Mouse (Mus musculus) ovary, postnatal 36 days (tissue): ENCODE results near the gene Atp11c.

Source experiments
- DNase-seq: peaks from one replicate; pipeline ENCODE4 v3.0.0; 2022; ENCODE audit warnings: low spot score, mixed read lengths

The Atp11c gene

GRCm38 (mm10) chrX:60386852-60387251, 205.6 kb downstream of the Atp11c start:
- no peak for DNase-seq

DNA sequence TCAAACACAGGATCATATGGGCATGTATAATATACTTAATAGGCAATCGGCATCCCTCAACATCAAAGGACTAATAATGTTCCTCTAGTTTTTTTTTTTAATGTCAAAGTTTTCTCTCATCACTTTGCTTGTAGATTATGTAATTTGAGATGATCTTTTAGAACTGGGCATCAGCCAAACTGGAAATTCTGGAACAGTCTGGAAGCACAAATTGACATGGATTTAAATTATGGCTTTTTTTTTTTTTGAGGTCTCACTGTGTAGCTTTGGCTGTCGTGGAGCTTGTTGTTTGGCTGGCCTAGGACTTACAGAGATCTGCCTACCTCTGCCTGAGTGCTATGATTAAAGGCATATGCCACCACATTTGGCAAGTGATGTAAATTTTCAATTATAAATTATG, 210.8 kb downstream of the Atp11c start:
- DNase-seq = no peak

DNA sequence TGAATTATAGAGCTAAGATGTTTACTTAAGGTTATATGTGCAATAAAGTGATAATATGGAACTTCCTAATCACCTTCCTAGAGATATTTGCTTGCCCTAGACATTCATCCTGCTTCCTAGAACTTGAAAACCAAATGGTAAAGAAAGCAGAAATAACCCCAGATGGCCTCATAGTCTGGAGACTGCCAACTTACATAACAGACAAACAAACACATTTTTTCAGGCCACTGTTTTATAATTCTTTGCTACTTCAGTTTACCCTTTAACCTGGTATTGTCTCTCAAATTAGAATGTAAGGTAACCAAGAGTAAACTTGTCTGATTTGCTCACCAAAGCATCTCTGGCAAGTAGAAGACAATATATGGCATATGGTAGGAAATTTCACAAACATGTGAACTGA, 212.1 kb downstream of the Atp11c start:
- DNase-seq = no peak

DNA sequence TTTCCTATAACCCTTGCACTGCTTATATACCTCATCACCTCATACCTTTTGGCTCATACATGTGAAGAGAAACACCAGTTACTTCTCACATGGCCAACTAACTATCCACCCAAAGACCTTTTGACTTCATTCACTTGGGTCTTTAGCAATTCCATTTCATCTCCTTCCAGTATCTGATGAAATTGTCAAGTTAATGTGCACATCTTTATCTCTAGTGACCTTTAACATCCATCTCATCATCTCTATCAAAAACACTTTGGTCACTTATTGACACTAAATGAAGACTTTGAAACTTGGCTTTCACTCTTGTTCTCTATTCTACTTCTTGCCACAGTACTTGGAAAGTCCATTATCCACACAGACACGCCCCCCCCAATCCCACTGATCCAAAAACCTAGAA, 243.8 kb downstream of the Atp11c start:
- no peak for DNase-seq

DNA sequence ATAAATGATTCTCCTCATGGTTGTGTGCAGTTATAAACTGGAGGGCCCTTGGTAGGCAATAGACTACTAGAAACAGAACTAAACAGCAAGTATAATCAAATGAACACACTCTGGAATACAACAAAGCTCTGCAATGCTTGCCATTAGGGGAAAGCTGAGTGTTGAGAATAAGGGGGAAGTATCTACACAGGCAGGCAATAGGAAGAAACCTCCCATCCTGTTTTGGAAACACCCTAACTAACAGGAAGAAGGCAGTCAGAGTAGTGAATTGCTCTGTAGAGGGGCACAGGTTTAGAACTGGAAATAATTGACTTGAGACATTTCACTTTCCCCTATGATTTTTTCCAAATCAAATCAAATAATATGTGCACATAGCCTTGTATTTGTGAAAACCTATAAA, 247.1 kb downstream of the Atp11c start:
- DNase-seq = no peak

- DNase-seq = no peak
These were observed 247.5 kb downstream of the Atp11c start for GRCm38 (mm10) chrX:60344991-60345390.

GRCm38 (mm10) chrX:60329735-60330134, 262.8 kb downstream of the Atp11c start:
- no peak for DNase-seq

DNA sequence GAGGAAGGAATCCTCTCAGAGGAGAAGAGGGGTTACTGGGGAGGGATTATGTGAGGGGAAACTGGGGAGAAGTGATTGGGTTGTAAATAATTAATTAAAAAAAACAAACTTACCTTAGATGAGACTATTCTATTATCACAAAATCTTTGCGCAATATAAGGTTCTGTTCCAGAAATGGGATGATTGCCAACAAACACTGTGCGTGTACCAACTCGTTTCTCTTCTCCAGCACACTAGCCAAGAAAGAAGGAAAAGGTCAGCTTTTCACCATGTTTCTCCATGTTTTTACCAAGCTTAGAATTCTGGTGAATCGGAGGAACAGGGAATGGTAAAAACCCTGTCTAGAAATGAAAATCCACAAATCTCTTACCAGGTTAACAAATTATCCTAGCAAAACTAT, 271.2 kb downstream of the Atp11c start:
- DNase-seq = no peak

DNA sequence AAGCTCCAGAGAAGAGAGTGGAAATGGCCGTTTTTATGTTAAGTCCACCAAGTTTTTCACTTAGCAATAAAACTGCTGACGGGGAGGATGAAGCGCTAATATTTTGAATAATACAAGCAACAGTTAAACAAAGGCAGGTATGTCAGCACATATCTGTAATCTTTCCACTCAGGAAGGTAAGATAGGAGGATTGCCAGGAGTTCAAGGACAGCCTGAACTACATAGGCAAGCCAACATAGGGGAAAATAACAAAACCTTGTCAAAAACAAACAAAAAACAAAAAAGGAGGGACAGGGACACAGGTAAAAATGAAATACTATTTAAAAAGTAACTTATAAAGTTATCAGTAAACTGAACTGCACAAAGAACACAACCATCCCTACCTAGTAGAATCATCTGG, 274.8 kb downstream of the Atp11c start:
- no peak for DNase-seq

- DNase-seq = no peak
These were observed 300.2 kb downstream of the Atp11c start for GRCm38 (mm10) chrX:60292335-60292734.

DNA sequence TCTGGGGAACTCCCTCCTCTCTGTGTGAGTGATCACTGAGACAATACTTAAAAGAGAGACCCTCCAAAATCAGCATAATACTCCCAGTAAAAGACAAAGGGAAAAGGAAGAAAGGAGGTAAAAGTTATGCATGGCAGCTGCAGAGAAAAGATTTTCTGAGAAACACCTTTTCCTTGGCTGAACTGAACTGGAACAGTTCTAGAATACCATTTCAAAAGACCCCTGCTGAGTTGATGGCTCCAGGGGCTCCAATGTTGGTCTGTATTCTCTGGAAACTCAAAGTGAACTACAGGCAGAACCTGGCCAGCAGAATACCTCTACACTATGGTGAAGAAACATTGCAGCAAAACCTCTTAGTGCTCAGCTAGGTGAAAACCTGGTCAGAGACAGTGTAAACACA, 337.2 kb downstream of the Atp11c start:
- no peak for DNase-seq

DNA sequence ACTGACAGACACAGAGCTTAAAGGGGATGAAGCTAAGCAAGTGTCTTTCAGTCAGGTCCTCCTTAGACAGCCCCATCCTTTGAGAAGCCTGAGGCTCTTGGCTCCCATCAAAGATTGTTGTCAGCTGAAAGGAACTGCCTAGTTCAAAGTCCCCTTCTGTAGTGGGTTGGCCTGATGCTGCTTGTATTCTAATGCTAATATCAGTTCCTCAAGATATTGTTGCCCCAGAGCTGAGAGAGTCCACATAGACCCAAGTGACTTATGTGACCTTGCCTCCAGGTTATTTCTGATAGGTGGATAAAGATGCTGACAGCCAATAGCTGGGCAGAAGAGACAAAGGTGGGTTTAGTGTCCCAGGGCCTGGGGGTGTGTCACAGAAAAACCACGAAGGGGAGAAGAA, 404.8 kb downstream of the Atp11c start:
- no peak for DNase-seq

DNA sequence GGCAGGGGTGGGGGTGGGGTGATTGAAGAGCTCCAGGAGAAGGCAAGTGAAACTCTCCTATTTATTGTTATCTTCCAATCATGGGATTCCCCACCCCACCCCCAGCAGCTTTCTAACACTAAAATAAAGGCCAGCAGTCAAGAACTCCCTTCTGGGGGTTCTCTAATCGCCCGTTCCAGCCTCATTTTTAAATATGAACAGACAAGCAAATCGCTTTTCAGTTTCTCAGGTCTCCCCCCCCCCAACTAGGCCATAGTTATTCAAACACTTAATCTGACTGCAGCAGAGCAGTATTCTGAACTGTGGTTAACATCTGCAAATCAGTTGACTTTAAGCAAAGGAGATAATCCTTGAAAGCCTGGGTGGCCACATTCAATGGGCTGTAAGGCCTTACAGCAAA, 409.9 kb downstream of the Atp11c start:
- DNase-seq = no peak

GRCm38 (mm10) chrX:60178744-60179458, 413.6 kb downstream of the Atp11c start, which contains the start of gene Mcf2:
Gene Mcf2 (minus strand): TSS chrX:60179089.
- peak; percentile 6 for DNase-seq

DNA sequence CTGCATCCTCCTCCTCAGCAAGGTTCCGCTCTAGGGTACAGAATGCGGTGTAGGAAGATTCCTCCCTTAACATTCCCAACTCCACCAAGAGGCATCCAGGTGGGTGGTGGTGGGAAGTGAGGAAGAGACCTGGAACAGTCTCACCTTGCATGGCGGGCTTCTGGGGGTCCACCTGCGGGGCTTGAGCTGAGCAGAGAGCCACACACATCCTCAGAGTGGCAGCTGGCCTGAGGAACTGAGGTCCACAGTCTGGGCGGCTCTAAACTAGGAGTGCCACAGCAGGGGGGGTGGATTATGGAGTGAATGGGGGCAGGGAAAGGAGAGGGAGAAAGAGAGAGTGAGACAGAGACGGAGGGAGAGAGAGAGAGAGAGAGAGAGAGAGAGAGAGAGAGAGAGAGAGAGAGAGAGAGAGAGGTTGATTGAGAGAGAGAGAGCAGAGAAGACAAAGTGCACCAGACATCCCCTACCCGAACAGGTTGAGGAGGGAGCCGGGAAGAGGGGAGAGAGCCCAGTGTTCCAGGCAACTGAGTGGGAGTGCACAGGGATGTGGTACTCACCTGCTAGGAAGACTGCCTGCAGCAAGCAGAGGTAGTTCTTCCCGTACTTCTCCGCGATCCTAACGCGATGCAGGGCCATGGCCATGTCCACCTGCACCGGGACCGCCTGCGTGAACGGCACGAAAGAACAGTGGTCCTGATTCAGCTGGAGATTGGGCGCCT, 414.3 kb downstream of the Atp11c start:
- no peak for DNase-seq
